Mouse (Mus musculus) embryonic fibroblast, embryonic 13.5 days (primary cell): ENCODE measurements around the gene Zfp941. TPM values are rescaled to one million over a fixed set of nuclear protein-coding genes. Genes with fewer than 3 reads are reported as not detected.
A peak's percentile ranks its signal among the peaks of the same experiment; 100 is the strongest.

ENCODE experiments used
- H3K27ac ChIP-seq: 2 replicates; pipeline ENCODE4 v1.5.1; 2012; ENCODE audit warnings: low read length, control low read depth, inconsistent platforms; ENCODE audit not compliant: insufficient read depth
- H3K4me1 ChIP-seq: 2 replicates; pipeline ENCODE4 v1.6.1; 2011; ENCODE audit warnings: low read length; ENCODE audit not compliant: control insufficient read depth, insufficient read depth
- H3K4me3 ChIP-seq: 2 replicates; pipeline ENCODE4 v1.5.1; 2011; ENCODE audit warnings: mild to moderate bottlenecking, control low read depth, low read length; ENCODE audit not compliant: insufficient read depth
- CTCF ChIP-seq: IDR thresholded peaks from 2 replicates; pipeline ENCODE4 v1.5.1; 2011; ENCODE audit warnings: mild to moderate bottlenecking, control low read depth, low read length, moderate library complexity, borderline replicate concordance; ENCODE audit not compliant: insufficient read depth
- POLR2A ChIP-seq: IDR thresholded peaks from 2 replicates; pipeline ENCODE4 v1.6.1; 2011; ENCODE audit warnings: low read depth, mild to moderate bottlenecking, control low read depth, low read length, moderate library complexity
- polyA plus RNA-seq: library from polyadenylated mRNA; stranded (reverse); fragments of >200 nt; gene quantifications from 2 replicates; pipeline ENCODE4 v1.2.4, GENCODE M21; 2011; ENCODE audit warnings: low read depth; ENCODE audit not compliant: missing spikeins, insufficient read length

The Zfp941 gene
- polyA plus RNA-seq, result 2.2 and 3.5 TPM in 2 replicates

DNA sequence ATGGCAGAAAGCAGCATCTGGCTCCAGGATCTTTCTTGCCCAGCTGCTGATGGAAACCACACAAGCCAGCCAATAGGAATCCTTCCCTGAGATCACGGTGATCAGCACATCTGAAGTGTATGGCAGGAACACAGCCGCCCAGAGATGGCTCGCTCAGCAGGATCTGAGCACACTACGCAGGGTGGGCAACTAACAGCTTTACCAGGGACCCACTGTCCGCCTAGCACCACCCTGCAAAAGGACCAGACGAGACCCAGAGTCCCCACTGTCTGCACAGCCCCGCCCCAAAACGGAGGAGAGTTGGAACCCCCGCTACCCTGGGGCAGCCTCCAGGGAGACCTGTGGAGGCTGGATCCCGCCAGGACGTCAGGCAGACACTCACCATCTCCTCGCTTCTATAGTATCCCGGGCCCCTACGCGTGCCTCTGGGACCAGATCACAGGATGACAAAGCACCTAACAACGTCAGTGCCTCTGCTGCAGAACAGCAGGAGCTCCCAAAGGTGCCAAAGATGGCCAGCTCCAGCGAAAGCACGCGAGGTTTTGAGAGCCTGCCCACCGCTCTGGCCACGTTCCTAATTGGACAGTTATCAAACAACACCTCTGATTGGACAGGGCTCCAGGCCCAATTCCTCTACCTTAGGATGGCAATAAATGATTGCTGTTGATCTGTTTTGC lies at the start of gene Zfp941:
Gene Zfp941, minus strand, starts transcription at position 526 of the 677 bp plus-strand sequence.
- Histone ChIP-seq H3K27ac (peak within 1 kb of the TSS; percentile 1; the same call in 1 of the 2 replicates), H3K4me1 (no peaks in the 10 kb centered on the region), H3K4me3 (peak within 1 kb of the TSS; percentile 39)
- TF ChIP-seq CTCF, result no peak
- peak; percentile 56 for TF ChIP-seq POLR2A

DNA sequence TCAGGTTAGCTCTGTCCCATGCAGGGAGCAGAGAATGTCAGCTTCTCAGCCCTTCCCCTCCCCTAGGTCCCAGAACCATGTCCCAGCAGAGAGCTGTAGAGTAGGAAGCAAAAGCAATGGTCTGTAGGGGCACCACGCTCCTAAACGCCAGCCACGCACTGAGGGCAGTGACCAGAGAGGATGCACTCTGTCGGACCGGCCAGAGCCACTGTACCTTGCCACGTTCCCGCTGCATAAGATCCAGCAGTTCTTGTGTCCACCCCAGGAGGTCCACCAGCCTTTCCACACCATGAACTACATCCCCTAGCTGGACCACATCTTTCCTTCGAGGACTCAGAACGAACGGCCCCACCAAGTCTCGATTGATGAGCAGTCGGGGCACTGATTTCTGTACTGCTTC lies 42.8 kb upstream of the Zfp941 start:
- Histone ChIP-seq H3K4me1 (no peaks in the 10 kb centered on the region), H3K27ac (no peak overlapping the region), H3K4me3 (no peak overlapping the region)
- TF ChIP-seq CTCF (no peak), POLR2A (peak; percentile 30; the same call in 1 of the 2 replicates)

DNA sequence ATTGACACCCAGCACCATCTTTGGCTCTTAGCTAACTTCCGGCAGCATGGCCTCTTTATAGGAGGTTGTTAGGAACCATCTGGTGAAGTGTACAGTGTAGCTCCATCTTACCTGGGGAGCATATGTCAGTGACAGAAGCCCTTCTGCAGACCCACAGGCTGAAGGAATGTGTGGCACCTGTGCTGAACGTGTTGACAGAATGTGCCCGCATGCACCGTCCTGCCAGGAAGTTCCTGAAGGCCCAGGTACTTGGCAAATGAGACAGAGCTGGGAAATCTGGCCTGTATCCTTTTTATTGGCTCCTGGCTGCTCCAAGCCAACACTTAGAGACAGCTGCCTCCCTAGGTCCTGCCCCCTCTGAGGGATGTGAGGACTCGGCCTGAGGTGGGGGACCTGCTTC lies 38.8 kb upstream of the Zfp941 start:
- no peak overlapping the region for H3K4me3 ChIP-seq
- no peak overlapping the region for H3K27ac ChIP-seq
- H3K4me1 ChIP-seq, result 0 out of 2 replicates have a peak, but pooled peaks cover 4% of the 10 kb centered on the region
- no peak for TF ChIP-seq POLR2A
- TF ChIP-seq CTCF, result no peak

DNA sequence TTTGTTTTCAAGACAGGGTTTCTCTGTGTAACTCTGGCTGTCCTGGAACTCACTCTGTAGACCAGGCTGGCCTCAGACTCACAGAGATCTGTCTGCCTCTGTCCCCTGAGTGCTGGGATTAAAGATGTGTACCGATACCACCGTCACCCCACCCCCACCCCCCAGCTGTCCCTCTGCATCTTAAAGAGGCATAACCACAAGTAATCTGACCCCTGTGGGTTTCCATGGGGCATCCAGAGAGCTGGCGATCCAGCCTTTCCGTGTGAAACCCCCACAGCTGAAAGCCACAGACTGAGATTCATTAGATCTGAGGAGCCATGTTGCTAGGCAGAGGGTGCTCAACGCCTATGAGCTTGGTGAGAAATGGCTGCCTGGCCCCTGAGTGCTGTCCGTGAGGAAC lies 38.0 kb upstream of the Zfp941 start:
- TF ChIP-seq CTCF (no peak), POLR2A (no peak)
- 0 out of 2 replicates have a peak, but pooled peaks cover 4% of the 10 kb centered on the region for H3K4me1 ChIP-seq
- no peak overlapping the region for H3K27ac ChIP-seq
- H3K4me3 ChIP-seq, result no peak overlapping the region

DNA sequence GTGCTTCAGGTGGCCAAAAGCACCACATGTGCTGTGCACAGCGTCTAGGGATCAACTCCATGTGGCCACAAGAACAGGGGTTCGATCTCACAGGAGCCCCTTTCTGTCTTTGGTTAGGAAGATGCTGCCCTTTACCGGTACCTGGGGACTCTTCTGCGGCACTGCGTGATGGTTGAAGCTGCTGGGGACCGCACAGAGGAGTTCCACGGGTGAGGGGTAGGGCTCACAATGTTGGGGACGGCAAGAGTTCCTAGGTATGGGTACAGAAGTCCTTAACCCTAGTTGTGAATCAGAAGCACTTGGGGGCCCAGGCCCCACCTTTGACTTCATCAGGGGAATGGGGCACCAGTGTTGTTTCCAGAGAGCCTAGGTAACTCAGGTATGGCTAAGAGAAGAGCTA lies 36.8 kb upstream of the Zfp941 start:
- Histone ChIP-seq H3K4me1 (0 out of 2 replicates have a peak, but pooled peaks cover 4% of the 10 kb centered on the region), H3K27ac (no peak overlapping the region), H3K4me3 (peak overlapping the region; percentile 80)
- TF ChIP-seq CTCF (no peak), POLR2A (no peak)

DNA sequence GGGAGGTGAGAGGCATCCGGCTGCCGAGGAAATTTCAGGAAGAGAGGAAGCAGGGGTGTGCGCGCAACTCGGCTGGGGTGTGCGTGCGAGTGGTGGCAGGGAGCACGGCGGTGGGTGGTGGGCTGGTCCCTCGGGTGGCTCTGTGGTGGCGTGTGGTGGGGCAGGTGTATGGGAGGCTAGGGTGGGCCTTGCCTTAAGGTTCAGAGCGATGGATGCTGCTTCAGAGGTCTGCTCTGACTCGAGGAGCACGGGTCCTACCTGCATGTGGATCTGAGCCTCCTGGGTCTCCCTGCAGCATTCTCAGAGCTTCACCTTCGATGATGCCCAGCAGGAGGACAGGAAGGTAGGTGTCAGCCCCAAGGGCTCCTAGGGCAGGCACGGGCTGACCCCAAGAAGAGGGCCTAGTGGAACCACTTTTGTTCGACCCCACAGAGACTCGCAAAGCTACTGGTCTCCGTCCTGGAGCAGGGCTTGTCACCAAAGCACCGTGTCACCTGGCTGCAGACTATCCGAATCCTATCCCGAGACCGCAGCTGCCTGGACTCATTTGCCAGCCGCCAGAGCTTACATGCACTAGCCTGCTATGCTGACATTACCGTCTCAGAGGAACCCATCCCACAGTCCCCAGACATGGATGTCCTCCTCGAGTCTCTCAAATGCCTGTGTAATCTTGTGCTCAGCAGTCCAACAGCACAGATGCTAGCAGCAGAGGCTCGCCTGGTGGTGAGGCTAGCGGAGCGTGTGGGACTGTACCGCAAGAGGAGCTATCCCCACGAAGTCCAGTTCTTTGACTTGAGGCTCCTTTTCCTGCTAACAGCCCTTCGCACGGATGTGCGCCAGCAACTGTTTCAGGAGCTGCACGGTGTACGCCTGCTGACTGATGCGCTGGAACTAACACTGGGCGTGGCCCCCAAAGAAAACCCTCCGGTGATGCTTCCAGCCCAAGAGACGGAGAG lies 35.9 kb upstream of the Zfp941 start, which contains the start of gene Bet1l:
Gene Bet1l, minus strand, starts transcription at position 28 of the 956 bp plus-strand sequence.
- Histone ChIP-seq H3K4me3 (peak within 1 kb of the TSS; percentile 80), H3K4me1 (0 out of 2 replicates have a peak, but pooled peaks cover 4% of the 10 kb centered on the region), H3K27ac (peak within 1 kb of the TSS; percentile 78)
- TF ChIP-seq POLR2A (no peak), CTCF (no peak)

DNA sequence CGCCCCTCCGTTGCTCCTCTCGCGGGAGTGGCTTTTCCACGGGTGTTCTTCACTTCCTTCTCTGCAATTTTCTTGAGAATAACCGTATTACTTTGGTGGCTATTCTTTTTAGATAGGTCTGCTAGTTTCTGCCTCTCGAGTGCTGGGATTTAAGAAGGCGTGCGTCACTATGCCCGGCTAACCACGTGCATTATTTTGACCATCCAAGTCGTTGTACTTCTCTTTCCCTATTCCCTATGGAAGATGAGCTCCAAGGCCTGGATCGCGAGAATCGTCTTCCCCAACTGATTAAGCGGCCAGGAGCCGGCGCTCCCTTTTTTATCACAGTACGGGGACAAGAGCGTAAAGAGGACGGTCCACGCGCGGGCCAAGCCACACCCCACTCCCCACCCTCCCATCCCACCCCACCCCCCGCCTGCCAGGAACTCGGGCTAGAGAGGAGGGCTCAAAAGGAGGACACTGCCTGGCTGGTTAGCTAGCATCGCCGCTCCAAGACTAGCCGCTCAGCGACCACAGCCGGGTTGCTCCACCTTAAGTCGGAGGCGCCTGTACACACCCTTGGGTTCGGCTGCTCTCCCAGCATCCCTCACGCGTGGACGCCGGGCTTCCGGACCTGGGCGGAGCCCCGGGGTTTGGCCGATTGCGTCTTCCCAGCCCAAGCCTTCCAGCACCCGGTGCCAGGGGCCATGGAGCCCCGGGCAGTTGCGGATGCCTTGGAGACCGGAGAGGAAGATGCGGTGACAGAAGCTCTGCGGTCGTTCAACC lies 35.0 kb upstream of the Zfp941 start, which contains the start of gene Ric8a:
Gene Ric8a, plus strand, starts transcription at position 173 of the 765 bp plus-strand sequence.
- peak within 1 kb of the TSS; percentile 80 for H3K4me3 ChIP-seq
- H3K27ac ChIP-seq, result peak within 1 kb of the TSS; percentile 78
- H3K4me1 ChIP-seq, result 0 out of 2 replicates have a peak, but pooled peaks cover 4% of the 10 kb centered on the region
- no peak for TF ChIP-seq CTCF
- peak; percentile 74 for TF ChIP-seq POLR2A

DNA sequence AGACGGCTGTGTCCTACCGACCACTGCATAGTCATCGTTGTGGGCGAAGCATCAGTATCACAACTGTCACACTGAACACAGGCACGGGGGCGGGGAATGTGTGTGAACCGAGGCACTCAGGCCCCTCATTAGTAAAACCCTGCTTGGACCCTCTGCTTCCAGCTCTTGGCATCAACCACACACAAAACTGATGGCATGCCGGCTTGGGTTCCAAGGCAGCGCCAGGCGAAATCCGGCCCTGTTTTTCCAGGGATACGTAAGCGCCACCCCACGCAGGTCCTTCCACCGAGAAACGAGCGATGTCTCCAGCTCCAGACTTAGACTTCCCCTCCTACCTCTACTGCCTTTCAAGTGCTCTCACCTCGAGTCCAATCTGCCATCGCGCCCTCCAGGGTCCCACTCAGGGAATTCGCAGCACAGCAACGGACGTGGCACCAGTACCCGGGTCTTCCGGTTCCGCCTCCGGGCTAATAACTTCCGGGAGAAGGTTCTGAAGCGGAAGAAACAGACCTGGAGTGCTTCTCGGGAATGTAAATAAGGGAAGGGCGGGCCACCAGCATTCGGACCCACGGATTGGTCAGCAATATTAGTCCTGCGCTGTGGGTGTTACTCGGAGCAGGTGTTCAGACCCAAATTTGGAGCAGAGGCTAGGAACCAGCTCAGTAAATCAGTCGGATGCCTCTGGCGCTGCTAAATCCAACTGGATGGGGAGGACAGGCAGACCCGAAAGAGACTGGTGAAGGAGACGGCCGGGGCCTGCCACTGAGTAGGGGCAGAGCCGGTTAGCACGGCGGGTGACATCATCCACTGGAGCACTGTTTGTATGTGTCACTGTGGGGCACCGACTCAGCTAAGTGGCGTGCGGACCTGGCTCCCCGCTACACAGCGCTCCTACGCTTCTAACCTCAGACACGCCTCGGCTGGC lies 34.1 kb upstream of the Zfp941 start, which contains the start of gene Gm45785:
Gene Gm45785, minus strand, starts transcription at position 472 of the 925 bp plus-strand sequence.
- Histone ChIP-seq H3K4me1 (0 out of 2 replicates have a peak, but pooled peaks cover 4% of the 10 kb centered on the region), H3K4me3 (peak within 1 kb of the TSS; percentile 80), H3K27ac (peak within 1 kb of the TSS; percentile 78)
- TF ChIP-seq POLR2A (peak; percentile 80), CTCF (no peak)
